Mouse (Mus musculus) hindlimb bud, embryonic 11.5 days (tissue): Measurements from ENCODE around the gene D630039A03Rik.
A peak's percentile ranks its signal among the peaks of the same experiment; 100 is the strongest.

Source experiments
- DNase-seq: peaks from one replicate; pipeline ENCODE4 v3.0.0-alpha.2; 2012; ENCODE audit warnings: low read depth, low spot score; ENCODE audit errors: extremely low spot score

The D630039A03Rik gene

GRCm38 (mm10) chr4:57916201-57916661 is at the start of gene D630039A03Rik:
D630039A03Rik (minus strand) TSS chr4:57916297.
- no peak for DNase-seq

GRCm38 (mm10) chr4:57965516-57965915 is 49.4 kb upstream of the D630039A03Rik start:
- DNase-seq = no peak

- DNase-seq = no peak
Measured at GRCm38 (mm10) chr4:57964143-57964542, 48.0 kb upstream of the D630039A03Rik start.

DNA sequence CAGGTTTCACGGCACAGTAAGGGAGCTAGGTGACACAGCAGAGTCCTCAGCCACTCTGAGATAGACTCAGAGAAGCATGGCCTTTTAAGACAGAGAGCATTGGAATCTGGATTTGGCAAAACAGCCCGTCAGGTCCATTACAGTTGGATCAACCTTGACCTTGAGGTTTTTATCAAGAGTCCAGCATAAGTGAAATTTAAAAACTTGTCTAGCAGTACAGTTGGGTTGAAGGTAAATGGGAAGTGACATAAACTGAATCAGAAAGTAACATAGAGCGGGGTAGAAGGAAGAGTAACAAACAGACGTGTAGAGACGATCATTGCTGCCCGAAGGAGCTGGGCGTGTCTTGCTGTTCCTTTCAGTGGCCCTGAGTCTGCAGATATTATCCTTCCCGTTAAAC is 43.0 kb upstream of the D630039A03Rik start:
- no peak for DNase-seq

- no peak for DNase-seq
Measured at GRCm38 (mm10) chr4:57958098-57958497, 42.0 kb upstream of the D630039A03Rik start.

GRCm38 (mm10) chr4:57957200-57958085 is 41.3 kb upstream of the D630039A03Rik start:
- DNase-seq = no peak

DNA sequence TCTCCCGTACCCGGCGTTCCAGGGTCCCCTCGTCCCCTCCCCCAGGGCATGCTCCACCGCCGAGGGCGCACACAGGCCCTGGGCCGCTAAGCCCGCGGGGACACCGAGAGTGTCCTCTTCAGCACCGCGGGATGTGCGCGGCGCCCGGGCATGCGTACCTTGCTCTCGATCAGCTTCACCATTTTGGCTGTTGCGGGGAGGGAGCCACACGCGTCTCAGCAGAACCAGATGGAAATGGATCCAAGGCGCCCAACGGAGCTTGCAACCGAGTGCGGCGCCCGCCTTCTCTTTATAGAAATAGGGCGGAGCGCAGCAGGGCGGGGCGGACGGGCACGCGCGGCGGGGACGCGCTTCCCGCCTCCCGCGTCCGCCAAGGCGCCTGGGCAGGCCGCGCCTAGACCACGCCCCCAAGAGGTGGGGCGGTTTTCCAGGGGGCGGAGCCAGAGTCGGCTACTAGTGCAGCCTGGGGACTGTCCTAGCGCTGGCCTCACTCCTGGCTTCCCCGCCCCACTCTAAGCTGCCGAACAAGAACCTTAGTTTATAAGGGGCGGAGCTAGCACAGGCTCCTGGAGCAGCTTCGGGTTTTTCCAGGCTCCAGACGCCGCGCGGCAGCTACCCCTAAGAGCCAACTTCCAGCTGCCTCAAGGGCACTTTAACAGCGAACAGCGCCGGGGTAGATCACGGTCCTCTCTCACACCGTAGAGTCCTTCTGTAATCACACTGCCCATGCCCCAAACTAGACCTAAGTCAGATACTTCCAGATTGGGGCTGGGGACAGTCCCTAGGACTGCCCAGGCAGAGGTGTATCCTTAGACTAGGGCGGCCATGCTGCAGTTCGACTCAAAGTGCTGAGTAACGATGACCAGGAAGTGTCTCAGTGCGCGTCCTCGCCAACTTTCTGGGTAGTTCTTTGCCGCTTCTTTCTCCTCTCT is 40.2 kb upstream of the D630039A03Rik start, which contains the start of gene Txn1:
TSS of gene Txn1 (minus strand) at position 383 of the 932 bp plus-strand sequence.
- DNase-seq = peak; percentile 87

DNA sequence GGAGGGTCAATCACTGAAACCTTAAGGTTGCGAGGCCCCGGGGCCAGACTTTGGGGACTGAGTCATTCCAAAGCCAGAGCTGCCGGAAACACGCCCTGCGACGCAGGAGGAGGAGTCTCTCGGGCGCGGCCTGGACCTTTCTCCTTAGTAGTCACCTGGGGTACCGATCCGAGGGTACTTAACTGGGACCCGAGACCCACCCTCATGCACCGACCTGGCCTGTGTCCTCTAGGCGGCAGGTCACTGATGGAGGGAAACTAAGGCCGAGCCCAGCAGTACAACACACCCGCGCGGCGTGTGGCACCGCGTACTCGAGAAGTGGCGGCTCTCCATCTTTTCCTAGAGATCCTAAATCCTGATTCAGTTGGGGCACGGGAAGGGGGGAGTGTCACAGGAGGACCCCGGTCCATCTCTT is 39.5 kb upstream of the D630039A03Rik start:
- DNase-seq = peak; percentile 37

DNA sequence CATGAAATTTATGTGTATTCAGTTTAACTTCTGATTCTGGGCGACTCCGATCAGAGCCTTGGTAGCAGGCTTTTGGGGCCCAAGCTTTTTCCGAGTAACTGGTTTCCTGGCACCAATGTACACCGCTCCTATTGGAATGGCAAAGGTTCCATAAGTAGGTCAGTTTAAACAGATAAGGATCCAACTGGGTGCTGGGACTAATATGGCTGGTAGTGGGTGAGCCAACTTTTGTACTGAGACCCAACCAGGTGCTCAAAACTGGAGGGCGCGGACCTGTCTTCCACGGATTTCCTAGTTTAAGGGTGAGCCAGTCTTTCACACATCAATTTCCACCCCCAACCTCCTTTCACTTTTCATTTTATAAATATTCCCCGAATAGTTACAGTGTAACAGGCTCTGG is 38.9 kb upstream of the D630039A03Rik start:
- DNase-seq = no peak

- no peak for DNase-seq
Measured at GRCm38 (mm10) chr4:57954580-57954979, 38.5 kb upstream of the D630039A03Rik start.

GRCm38 (mm10) chr4:57953796-57954195 is 37.7 kb upstream of the D630039A03Rik start:
- no peak for DNase-seq

GRCm38 (mm10) chr4:57952891-57953290 is 36.8 kb upstream of the D630039A03Rik start:
- DNase-seq = no peak

GRCm38 (mm10) chr4:57952416-57952815 is 36.3 kb upstream of the D630039A03Rik start:
- no peak for DNase-seq

- DNase-seq = no peak
Measured at GRCm38 (mm10) chr4:57949866-57950265, 33.8 kb upstream of the D630039A03Rik start.

DNA sequence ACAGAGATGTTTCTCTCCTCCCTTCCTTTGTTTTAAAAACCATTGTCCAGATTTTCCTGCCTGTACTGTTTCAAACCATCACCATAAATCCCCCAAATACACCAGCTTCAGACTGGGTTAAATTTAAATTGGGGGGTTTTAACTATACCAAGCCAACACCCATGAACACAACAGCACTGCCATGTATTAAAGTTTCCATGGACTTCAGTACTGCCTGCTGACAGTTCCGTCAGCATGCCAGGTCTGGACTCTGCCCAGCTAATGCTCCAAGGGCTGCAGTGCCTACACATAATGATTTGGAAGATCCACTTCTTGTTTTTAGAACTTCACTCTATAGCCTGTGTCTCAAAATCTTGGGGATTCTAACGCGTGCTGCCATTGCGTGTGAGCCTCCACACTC is 31.4 kb upstream of the D630039A03Rik start:
- DNase-seq = no peak

GRCm38 (mm10) chr4:57947036-57947435 is 30.9 kb upstream of the D630039A03Rik start:
- DNase-seq = no peak

- no peak for DNase-seq
Measured at GRCm38 (mm10) chr4:57942892-57943291, 26.8 kb upstream of the D630039A03Rik start.

GRCm38 (mm10) chr4:57940631-57941030 is 24.5 kb upstream of the D630039A03Rik start:
- DNase-seq = no peak

- no peak for DNase-seq
Measured at GRCm38 (mm10) chr4:57937292-57937691, 21.2 kb upstream of the D630039A03Rik start.

DNA sequence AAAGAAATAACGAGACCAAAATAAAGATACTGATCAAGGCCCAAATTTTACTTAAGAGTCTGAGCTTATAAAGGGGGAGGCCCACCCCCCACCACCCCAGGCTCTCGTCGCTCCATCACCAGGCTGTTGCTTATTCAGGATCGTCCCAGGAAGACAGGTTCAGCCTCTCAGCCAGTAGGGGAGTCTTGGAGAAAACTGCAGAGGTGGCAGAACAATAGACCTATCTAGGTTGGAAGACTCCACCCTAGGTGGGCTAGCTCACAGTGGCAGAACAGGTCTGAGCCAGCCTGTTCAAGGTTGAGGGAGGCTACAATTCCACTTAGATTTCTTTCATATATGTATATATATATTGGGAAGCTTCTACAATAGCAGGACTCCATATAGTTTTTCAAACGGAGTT is 18.1 kb upstream of the D630039A03Rik start:
- no peak for DNase-seq

DNA sequence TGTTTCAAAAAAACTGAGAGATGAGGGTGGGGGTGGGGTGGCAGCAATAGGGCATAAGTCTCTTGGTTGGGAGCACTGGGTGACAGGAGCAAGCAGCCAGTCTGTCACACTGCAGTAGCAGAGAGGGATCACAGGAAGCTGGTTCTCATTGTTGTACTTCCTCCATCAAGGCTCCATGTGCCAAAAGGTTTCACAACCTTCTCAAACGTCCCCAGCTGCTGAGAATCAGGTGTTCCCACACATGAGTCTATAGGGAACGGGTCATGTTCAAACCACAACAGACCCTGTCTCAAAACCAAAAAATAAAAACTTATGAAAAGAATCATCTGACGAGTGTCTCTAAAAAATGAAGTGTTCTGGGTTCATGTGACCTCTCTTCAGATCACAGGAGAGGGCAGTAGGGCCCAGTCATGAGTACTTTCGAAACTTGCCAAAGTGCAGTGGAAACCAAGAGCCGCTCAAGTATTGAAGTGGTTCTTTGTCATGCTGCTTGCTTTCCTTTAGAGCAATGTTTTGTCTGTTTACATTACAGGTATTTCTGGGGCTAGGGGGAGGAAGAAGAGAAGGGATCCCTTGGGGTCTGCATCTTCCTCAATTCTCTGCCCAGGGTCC is 14.6 kb upstream of the D630039A03Rik start:
- DNase-seq = no peak
